Mouse (Mus musculus) testis, adult 2 months (tissue): ENCODE measurements around the gene Cog5.

ENCODE experiments used
- CTCF ChIP-seq: fragments of 200-500 bp; IDR thresholded peaks from 2 replicates; pipeline ENCODE4 v1.5.1; 2012; ENCODE audit warnings: low read depth, mild to moderate bottlenecking, inconsistent platforms, low read length, moderate library complexity; ENCODE audit not compliant: control insufficient read depth, insufficient read depth, insufficient replicate concordance
- POLR2A ChIP-seq: fragments of 200-500 bp; IDR thresholded peaks from 2 replicates; pipeline ENCODE4 v1.6.1; 2012; ENCODE audit warnings: low read depth, mild to moderate bottlenecking, inconsistent platforms, low read length, moderate library complexity; ENCODE audit not compliant: control insufficient read depth

DNA sequence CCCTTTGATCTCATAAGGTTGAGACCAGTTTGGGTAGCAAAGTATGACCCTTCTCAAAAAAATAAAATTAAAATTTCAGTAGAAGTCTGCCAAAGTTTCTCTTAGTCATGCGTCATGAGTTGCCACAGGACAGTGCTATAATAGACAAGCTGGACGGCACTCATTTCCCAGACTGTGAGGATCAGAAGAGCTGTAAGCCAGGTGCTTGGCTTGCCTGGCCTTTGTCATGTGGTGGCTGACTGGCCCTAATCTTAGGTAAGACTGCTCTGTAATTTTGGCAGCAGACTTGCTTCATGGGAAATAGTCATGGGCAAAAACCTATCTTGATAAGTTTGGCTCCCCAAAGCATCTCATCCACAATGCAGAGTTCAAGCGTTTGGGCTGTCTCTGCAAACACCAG lies 191.4 kb downstream of the Cog5 start:
- TF ChIP-seq CTCF (no peak), POLR2A (no peak)
